Mouse (Mus musculus) frontal cortex, postnatal 36 days (tissue): ENCODE measurements at regions not wholly inside any gene's neighbourhood (a gene's known extent, or its start where the extent isn't known, plus 50 kb on each side); places are given as distances from the start of the nearest gene placed in this dataset.

ENCODE experiments used
- DNase-seq, 2 experiments: peaks; one replicate each; pipeline ENCODE4 v3.0.0; 2022; ENCODE audit warnings: low spot score in 2 of 2

DNA sequence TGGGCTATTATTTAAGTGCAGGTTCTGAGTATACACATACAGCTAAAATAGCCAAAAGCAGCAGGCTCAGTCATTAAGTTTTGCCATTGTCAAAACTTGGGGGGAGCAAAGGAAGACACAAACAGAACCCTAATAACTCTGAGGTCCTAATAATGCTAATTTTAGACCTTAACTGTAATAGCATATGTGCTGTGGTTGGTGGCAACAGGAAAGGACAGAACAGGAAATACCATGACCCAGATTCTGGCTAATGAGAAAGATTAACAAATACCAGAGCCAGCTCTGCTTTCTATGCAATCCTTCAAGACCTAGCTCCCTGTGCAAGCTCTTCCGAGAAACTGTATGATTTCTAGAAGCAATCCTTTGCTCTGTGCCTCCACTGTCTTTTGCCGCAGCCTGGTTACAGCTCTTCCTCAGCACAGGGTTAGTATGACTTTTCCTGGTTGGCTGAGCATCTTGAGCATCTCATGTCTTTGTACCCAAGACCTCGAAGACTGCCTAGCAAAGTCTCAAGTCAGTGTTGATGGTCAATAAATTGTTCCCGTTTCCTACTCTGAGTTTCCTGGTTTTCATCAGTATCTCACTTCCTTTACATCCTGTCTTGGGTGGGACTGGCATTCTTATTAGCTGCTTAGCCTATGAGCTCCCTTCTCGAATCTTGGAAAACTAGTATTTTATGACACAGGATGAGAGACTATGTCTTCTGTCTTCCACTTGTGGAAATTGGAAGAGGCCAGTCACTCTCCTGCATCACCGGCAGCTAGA lies 49.9 kb upstream of the Eed start:
- no peak for DNase-seq

GRCm38 (mm10) chr7:90033086-90033485 lies 52.3 kb upstream of the Eed start:
- no peak for DNase-seq

- DNase-seq = no peak
Measured at GRCm38 (mm10) chr7:90033640-90034312, 53.0 kb upstream of the Eed start.

GRCm38 (mm10) chr7:90034498-90034897 lies 53.7 kb upstream of the Eed start:
- no peak for DNase-seq

DNA sequence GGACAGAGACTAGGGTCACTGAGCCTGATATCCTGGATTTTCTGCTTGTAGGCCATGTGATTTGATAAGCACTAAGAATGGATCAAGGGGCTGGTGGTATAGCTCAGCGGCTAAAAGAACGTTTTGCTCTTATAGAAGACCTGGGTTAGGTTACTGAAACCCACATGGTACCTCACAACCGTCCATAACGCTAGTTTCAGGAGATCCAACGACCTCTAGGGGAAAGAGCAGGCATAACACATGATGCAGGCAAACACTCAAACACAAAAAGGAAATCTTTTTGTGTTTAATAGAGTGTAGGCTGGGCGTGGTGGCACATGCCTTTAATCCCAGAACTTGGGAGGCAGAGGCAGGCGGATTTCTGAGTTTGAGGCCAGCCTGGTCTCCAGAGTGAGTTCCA lies 54.6 kb upstream of the Eed start:
- DNase-seq = no peak

DNA sequence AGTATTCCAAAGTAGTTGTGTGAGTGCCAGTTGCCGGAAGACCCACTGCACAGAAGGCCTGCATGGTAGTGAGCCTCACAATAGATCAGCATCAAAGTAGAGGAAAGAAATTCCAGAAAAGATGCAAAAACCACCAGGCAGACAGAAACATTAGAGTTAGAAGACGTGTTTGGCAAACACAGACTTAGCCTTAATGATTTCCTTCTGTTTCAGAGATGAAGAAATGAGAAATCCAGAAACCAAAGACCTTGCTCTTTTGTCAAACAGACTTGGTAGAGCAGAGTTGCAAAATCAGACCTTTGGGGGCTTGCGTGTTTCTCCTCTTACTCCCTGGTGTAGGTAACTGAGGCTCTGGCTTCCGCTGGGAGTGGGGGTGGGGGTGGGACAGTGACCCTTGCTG lies 57.0 kb upstream of the Eed start:
- DNase-seq = no peak

- DNase-seq = no peak
Measured at GRCm38 (mm10) chr7:90039504-90039903, 58.7 kb upstream of the Eed start.

DNA sequence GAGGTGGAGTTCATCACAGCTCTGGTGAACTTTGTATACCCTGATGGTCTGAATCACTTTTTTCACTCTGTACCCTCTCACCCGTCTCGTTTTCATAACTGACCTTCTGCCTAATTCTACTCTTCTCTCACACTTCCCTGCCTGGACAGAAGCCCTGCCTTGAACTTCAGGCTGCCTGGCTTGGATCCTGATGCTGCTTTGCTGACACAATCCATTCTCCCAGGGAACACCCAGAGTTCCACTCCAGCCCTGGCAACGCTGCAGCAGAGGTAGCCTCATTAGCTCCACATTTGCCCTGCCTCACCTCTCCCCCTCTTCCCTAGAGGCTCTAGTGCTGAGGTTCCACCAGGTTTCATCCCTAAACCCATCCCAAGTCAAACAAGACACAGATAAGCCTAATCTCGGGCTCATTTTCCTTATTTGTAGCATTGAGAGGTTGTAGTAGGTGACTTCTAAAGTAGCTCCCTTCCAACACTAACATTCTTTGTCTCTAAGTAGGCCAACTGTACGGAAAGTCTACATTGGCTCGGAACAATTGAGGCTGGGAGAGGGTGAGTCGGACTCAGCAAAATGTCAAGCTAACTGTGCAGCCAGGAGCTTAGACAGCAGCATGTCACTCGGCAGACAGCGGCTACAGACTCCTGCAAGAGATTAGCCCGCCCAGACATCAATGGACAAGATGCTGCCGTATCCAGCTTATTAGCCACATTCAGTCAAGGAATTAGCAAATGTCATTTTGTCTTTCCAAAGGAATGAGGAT lies 60.0 kb upstream of the Eed start:
- DNase-seq = no peak

DNA sequence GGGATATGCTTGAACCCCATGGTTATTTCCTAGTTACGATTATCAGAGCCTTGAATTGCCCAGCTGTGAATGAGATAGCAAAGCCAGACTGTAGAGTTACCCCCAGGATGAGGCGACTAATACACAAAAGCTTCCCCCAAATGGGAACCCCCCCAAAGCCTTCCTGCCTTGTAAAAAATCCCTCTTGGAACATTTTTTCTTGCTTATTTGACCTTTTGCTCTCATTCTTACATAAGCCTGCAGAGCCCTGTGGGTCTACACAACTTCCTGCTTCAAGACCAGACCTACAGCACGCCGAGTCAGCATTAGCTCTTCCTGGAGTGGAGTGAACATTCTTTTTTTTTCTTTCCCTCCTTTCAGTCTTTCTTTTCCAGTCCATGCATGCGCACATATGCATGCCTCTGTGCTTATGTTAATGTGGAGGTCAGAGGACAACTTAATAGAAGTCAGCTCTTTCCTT lies 60.8 kb upstream of the Eed start:
- DNase-seq = no peak

DNA sequence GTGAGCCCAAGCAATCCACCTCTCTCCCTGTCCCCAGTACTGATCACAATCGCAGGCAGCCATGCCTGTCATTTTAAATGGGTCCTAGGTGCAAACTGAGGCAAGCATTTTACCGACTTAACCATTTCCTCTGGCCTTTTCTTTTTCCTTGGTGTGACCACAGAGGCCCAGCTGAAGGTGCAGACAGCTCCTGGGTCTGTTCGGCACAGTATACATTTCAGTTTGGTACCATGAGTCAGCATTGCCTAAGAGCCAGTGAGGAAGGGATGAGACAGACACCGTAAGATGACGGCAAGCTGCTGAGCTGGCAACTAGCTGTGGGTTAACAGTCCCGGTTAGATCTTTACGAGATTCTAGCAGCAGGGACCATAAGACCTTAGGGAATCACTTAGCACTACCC lies 61.6 kb upstream of the Eed start:
- DNase-seq = no peak

GRCm38 (mm10) chr7:90043526-90043925 lies 62.7 kb upstream of the Eed start:
- no peak for DNase-seq

GRCm38 (mm10) chr7:90044100-90044698 lies 63.4 kb upstream of the Eed start:
- DNase-seq = no peak

DNA sequence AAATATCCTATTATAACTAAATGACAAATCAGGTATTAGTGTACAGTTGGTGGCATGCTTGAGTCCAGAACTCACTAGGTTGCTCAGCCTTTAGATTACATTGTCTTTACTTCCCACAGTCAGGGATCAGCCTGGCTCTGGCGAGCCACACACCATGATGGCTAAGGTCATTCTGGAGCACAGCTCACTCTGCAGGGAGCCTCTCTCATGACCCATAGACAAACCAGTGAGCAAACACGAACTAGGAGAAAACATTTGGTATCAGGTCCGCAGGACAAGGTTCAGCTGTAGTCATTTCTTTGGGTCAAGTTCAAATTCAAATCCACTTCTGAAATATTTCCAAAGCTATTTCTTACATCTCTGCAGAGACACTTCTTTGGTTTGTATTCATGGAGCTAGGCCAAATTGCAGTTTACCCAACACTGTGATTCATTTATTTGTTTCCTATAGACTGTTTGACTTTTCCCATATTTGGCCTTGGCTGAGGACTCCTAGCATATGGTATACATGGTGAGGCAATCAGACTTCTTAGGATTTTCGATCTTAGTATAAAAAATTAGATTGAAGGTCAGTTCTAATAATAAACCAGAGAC lies 64.5 kb upstream of the Eed start:
- DNase-seq = no peak

DNA sequence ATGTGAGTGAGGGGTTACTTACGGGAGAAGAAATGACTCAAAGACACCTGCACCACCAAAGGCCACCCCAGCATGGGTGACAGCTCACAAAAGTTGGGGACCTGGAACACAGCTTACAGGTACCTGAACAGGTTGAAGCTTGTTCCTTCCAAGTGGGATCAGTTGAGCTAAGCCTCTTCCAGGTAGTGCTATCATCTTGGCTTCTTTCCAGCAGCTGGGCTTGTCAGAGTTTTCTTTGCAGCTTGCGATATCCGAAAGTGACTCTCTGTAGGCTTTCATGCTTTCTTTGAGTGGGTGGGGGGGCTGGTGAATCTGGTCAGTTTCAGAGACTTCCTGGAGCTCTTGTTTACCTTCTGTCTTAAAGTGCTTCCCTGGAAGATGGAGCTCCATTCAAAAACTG lies 65.4 kb upstream of the Eed start:
- DNase-seq = no peak

DNA sequence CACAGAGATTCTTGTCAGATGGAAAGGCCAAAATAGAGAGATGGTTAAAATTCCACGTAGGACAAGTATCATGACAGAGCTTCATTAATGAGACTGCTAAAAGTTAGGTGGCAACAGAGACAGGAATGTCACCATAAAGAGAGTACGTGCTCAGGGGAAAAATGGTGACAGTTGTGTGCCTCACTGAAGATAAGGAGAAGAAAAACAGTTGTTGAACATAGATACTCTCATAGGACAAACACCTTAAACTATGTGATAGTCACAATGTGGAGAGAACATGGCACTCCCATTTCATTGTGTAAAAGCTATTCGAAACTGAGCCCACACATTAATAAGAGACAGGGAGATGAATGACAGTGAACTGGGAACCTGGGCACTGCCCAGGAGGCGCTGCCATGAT lies 66.1 kb upstream of the Eed start:
- no peak for DNase-seq

GRCm38 (mm10) chr7:90048401-90049307 lies 67.9 kb upstream of the Eed start:
- no peak for DNase-seq

- DNase-seq = no peak
Measured at GRCm38 (mm10) chr7:90049831-90050237, 69.1 kb upstream of the Eed start.

GRCm38 (mm10) chr7:90054795-90055511 lies 74.2 kb upstream of the Eed start:
- DNase-seq = no peak

DNA sequence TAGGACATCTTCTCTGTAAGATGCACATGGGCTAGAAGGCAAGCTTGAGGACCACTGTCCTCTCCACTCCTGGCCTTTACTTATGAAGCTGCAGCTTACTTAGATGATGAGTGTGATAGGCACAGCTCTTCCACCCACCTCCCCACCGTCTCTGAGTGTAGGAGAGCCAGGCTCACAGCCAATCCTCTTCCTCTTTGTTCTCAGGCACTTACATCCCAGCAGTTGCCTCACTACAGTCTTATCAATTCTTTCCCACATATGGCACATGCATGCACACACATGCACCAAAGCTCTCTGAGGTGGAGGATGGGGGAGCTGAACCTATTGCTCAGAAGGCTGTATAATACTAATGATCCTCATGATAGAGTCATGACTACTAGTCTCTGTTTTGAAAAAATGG lies 72.1 kb upstream of the Picalm start:
- DNase-seq = no peak

DNA sequence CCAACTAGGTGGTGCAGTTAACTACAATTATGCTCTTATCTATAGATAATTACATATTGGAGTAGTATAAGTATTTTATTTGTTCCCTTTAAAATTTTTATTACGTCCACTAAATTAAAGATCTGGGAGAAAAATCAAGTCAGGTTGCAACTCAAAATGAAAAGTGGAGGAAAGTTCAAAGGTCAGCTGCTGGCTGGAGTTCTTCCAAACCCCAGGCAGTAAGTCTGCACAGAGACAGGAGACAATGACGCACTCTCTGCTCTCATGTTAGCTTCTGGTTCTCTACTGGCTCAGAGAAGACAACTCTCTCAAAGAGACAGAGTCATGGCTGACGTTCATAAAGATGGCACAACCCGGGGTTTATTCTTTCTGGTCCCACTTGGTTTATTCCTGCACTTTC lies 71.4 kb upstream of the Picalm start:
- no peak for DNase-seq
